In genomic region chr3:127498742-127499400, GRCm38 (mm10) we compare ENCODE assay signal across 8 mouse cellular contexts. TPM values are rescaled to one million over a fixed set of nuclear protein-coding genes. Genes with fewer than 3 reads are reported as not detected.
DNase-seq lines count a peak whose midpoint lies in the region; ATAC-seq and TF ChIP-seq lines count a peak whose summit lies in the region.

Gene Ank2, minus strand, starts transcription at chr3:127499350.

- H3K27me3 ChIP-seq in erythroblast, embryonic 14.5 days (ENCODE audit: control insufficient read depth): peaks cover 40% of the 10 kb centered on the region
- H3K27me3 ChIP-seq in hindbrain, embryonic 11.5 days (ENCODE audit: control insufficient read depth, insufficient read depth, low read length): peaks cover 10% of the 10 kb centered on the region; the same call in 1 of the 2 replicates
- peaks cover 38% of the 10 kb centered on the region for H3K27me3 ChIP-seq in midbrain, embryonic 12.5 days
- no peaks in the 10 kb centered on the region for H3K27me3 ChIP-seq in stomach, postnatal 0 days (ENCODE audit: control insufficient read depth, insufficient read depth, low read length)

- no peak for TF ChIP-seq CTCF in stomach, postnatal 0 days (IDR thresholded peaks at IDR 0.05; ENCODE audit: low read depth)

- H3K4me1 ChIP-seq in erythroblast, embryonic 14.5 days (ENCODE audit: control insufficient read depth): peaks cover 9% of the 10 kb centered on the region
- no peaks in the 10 kb centered on the region; the same call in 1 of the 2 replicates for H3K4me1 ChIP-seq in hindbrain, embryonic 11.5 days (replicated peaks; ENCODE audit: control insufficient read depth, insufficient read depth, low read length)
- H3K4me1 ChIP-seq in midbrain, embryonic 12.5 days: peaks cover 8% of the 10 kb centered on the region; the same call in 1 of the 2 replicates
- H3K4me1 ChIP-seq in stomach, postnatal 0 days (replicated peaks; ENCODE audit: control insufficient read depth, insufficient read depth): no peaks in the 10 kb centered on the region

- intact Hi-C loops in left cerebral cortex, postnatal 10 days (cut with DNase I): loop anchor here (5.0 kb wide), 1 partner anchor 53 kb away; the partner anchor contains the start of genes Larp7 and Zgrf1

- peak; percentile 54 for DNase-seq in cerebellum, adult 9-11 months
- DNase-seq in frontal cortex, postnatal 14 days (ENCODE audit: low spot score in 2 of 2): peak; percentile 51 to 60
- peak; percentile 69 for DNase-seq in hindbrain, embryonic 11.5 days (ENCODE audit: low spot score)
- DNase-seq in left cerebral cortex, postnatal 10 days (ENCODE audit: extremely low spot score in 1 of 2, low spot score in 2 of 2): peak; percentile 53 to 71
- peak; percentile 46 for DNase-seq in stomach, postnatal 0 days (ENCODE audit: low spot score)

- peak within 1 kb of the TSS; percentile 100 for H3K4me2 ChIP-seq in hindbrain, embryonic 11.5 days (replicated peaks; ENCODE audit: low read depth, low read length)
- peak within 1 kb of the TSS; percentile 100 for H3K4me2 ChIP-seq in midbrain, embryonic 12.5 days (replicated peaks)
- peak within 1 kb of the TSS; percentile 96 for H3K4me2 ChIP-seq in stomach, postnatal 0 days (replicated peaks; ENCODE audit: low read depth)

- no peak within 1 kb of the TSS for H3K27ac ChIP-seq in hindbrain, embryonic 11.5 days (ENCODE audit: low read depth, low read length)
- H3K27ac ChIP-seq in midbrain, embryonic 12.5 days (replicated peaks): no peak within 1 kb of the TSS
- H3K27ac ChIP-seq in stomach, postnatal 0 days (replicated peaks): no peak within 1 kb of the TSS

- H3K9me3 ChIP-seq in erythroblast, embryonic 14.5 days (ENCODE audit: control insufficient read depth, low read length): no peaks in the 10 kb centered on the region; the same call in 1 of the 2 replicates
- H3K9me3 ChIP-seq in hindbrain, embryonic 11.5 days (ENCODE audit: control insufficient read depth, low read length): no peaks in the 10 kb centered on the region
- no peaks in the 10 kb centered on the region for H3K9me3 ChIP-seq in midbrain, embryonic 12.5 days
- no peaks in the 10 kb centered on the region for H3K9me3 ChIP-seq in stomach, postnatal 0 days (ENCODE audit: control insufficient read depth, low read length)

- H3K36me3 ChIP-seq in erythroblast, embryonic 14.5 days (ENCODE audit: control insufficient read depth): no peaks in the 10 kb centered on the region
- H3K36me3 ChIP-seq in hindbrain, embryonic 11.5 days (ENCODE audit: control insufficient read depth, insufficient read depth, low read length): no peaks in the 10 kb centered on the region
- H3K36me3 ChIP-seq in midbrain, embryonic 12.5 days: no peaks in the 10 kb centered on the region
- H3K36me3 ChIP-seq in stomach, postnatal 0 days (ENCODE audit: control insufficient read depth, insufficient read depth, low read length): no peaks in the 10 kb centered on the region

- H3K9ac ChIP-seq in hindbrain, embryonic 11.5 days (ENCODE audit: low read depth, low read length): peak within 1 kb of the TSS; percentile 88
- peak within 1 kb of the TSS; percentile 77 for H3K9ac ChIP-seq in midbrain, embryonic 12.5 days (replicated peaks)
- peak within 1 kb of the TSS; percentile 56 for H3K9ac ChIP-seq in stomach, postnatal 0 days (ENCODE audit: low read length)

- peak within 1 kb of the TSS; percentile 55 for H3K4me3 ChIP-seq in erythroblast, embryonic 14.5 days (replicated peaks)
- H3K4me3 ChIP-seq in hindbrain, embryonic 11.5 days (ENCODE audit: low read depth, low read length): peak within 1 kb of the TSS; percentile 65
- peak within 1 kb of the TSS; percentile 64 for H3K4me3 ChIP-seq in midbrain, embryonic 12.5 days
- H3K4me3 ChIP-seq in stomach, postnatal 0 days (ENCODE audit: low read depth, low read length): peak within 1 kb of the TSS; percentile 56

- under 1% methylated on average over 41 of the region's 62 CpGs for WGBS in hindbrain, embryonic 11.5 days
- under 1% methylated on average over 60 of the region's 62 CpGs for WGBS in midbrain, embryonic 12.5 days
- 1% methylated on average over 49 of the region's 62 CpGs for WGBS in stomach, postnatal 0 days

- TF ChIP-seq EP300 in stomach, postnatal 0 days (optimal IDR thresholded peaks at IDR 0.05): no peak

- no peak for ATAC-seq in erythroblast, adult 5-6 weeks (replicated peaks; ENCODE audit: low FRiP score, poor library complexity, severe bottlenecking)
- ATAC-seq in hindbrain, embryonic 11.5 days (ENCODE audit: low FRiP score): peak; percentile 77
- peak; percentile 45 for ATAC-seq in midbrain, embryonic 12.5 days (ENCODE audit: low FRiP score, low read depth)
- peak; percentile 77; the same call in 1 of the 2 replicates for ATAC-seq in stomach, postnatal 0 days (ENCODE audit: low FRiP score, low TSS enrichment)

RNA-seq across cellular contexts. Expression of gene Ank2, which starts in this region (rescaled TPM):
- 0.07 and 0.29 TPM in 2 replicates for polyA plus RNA-seq in erythroblast, embryonic 14.5 days (2012)
- total RNA-seq in erythroblast, adult 5-6 weeks (2015; ENCODE audit: low replicate concordance): 0.63 TPM in 1 of 2 replicates, not detected in the other
- 0.34 and 2.6 TPM in 2 replicates for total RNA-seq in erythroblast, adult 5-6 weeks (2017; ENCODE audit: low replicate concordance)
- 83.6 and 118 TPM in 2 replicates for polyA plus RNA-seq in hindbrain, embryonic 11.5 days (2014; fragmentation: Nextera tagmentation; extraction: Ambion mirVana)
- 1,000 to 10,000 TPM; 1,080 to 1,091 TPM for total RNA-seq in left cerebral cortex, postnatal 10 days (2021)
- polyA plus RNA-seq in midbrain, embryonic 12.5 days (2016; fragmentation: Nextera tagmentation; extraction: Ambion mirVana): 141 and 153 TPM in 2 replicates
- 12.3 and 13.0 TPM in 2 replicates for polyA plus RNA-seq in stomach, postnatal 0 days (2015; fragmentation: Nextera tagmentation; extraction: Ambion mirVana)

Comparison
In these comparisons a context has a peak if more than half of its experiments do, and no peak if none do; other contexts are left out.
1. RNA of gene Ank2 (total RNA-seq): 1,080 to 1,091 TPM in left cerebral cortex, postnatal 10 days; 0.34 to 2.6 TPM in erythroblast, adult 5-6 weeks; every median in the first group is over 100 times any median in the second.
2. RNA of gene Ank2 (polyA plus RNA-seq): 141 to 153 TPM in midbrain, embryonic 12.5 days, 83.6 to 118 TPM in hindbrain, embryonic 11.5 days and 12.3 to 13.0 TPM in stomach, postnatal 0 days; 0.07 to 0.29 TPM in erythroblast, embryonic 14.5 days; every median in the first group is over 10 times any median in the second.
3. Peak in every context shown above with its lines, with median percentiles within 50 percentile points of each other: H3K4me3 ChIP-seq, DNase-seq, H3K4me2 ChIP-seq and H3K9ac ChIP-seq.